ENCODE assay signal across 18 mouse cellular contexts in the genomic region with DNA sequence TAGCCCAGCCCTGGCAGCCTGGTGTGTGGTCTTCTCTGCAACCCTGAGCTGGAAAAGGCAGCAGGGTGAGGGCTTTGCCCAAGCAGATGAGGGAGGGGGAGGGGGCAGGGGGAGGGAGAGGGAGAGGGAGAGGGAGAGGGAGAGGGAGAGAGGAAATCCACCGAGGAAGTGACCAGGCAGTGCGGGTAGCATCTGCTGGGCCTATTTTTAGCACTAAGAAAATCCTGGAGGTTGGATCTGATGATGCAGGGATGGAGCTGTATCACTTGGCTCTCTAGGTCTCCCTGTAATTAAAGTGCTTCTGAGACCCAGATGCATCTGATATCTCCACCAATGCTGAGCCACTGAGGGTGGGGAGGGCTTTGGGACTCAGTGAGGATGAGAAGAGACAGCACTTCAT.
"Had no signal": no experiment of that assay in that cellular context is flagged by ENCODE, and none has a peak within 500 bp of the region (broad histone marks: within the 10 kb centered on the region; RNA-seq: fewer than 3 reads in every experiment).

No protein-coding gene starts in this region.

- H3K9me3 ChIP-seq: lung, embryonic 15.5 days; midbrain, embryonic 13.5 days; midbrain, embryonic 15.5 days; neural tube, embryonic 12.5 days; stomach, embryonic 15.5 days had no signal

- ATAC-seq: liver, postnatal 0 days; lung, postnatal 0 days; midbrain, embryonic 13.5 days; midbrain, embryonic 15.5 days had no signal

- H3K4me2 ChIP-seq: lung, embryonic 15.5 days; midbrain, embryonic 11.5 days; midbrain, embryonic 13.5 days; midbrain, embryonic 15.5 days; neural tube, embryonic 12.5 days; stomach, embryonic 15.5 days had no signal

- H3K36me3 ChIP-seq: lung, embryonic 15.5 days; midbrain, embryonic 13.5 days; midbrain, embryonic 15.5 days; neural tube, embryonic 12.5 days; stomach, embryonic 15.5 days had no signal

- H3K27me3 ChIP-seq: lung, embryonic 15.5 days; midbrain, embryonic 15.5 days; neural tube, embryonic 12.5 days; stomach, embryonic 15.5 days had no signal

- H3K9ac ChIP-seq: liver, postnatal 0 days; lung, embryonic 15.5 days; midbrain, embryonic 13.5 days; midbrain, embryonic 15.5 days; neural tube, embryonic 12.5 days; stomach, embryonic 15.5 days had no signal

- DNase-seq: liver, postnatal 0 days; lung, adult 2 months; lung, postnatal 14 days; lung, postnatal 36 days; right cerebral cortex, postnatal 14 days; thymus, adult 2 months; thymus, postnatal 25 days; thymus, postnatal 4 days had no signal

- H3K4me3 ChIP-seq: lung, embryonic 15.5 days; megakaryocyte, embryonic 14.5 days; midbrain, embryonic 13.5 days; midbrain, embryonic 15.5 days; neural tube, embryonic 12.5 days; stomach, embryonic 15.5 days had no signal

- H3K27ac ChIP-seq: lung, embryonic 15.5 days; macrophage; midbrain, embryonic 13.5 days; midbrain, embryonic 15.5 days; neural tube, embryonic 12.5 days; stomach, embryonic 15.5 days; stomach, postnatal 0 days had no signal
